Mouse (Mus musculus) ES-Bruce4 (cell line): ENCODE results near the gene Ifne. TPM values are rescaled to one million over a fixed set of nuclear protein-coding genes. Genes with fewer than 3 reads are reported as not detected.
"Not testable (repeated sequence)": the region's sequence is repeated elsewhere in the genome, so short reads cannot be mapped to it uniquely, and the experiment has no call there.

Experiments used
- H3K27ac ChIP-seq: 2 replicates; pipeline ENCODE4 v1.5.1; 2012; ENCODE audit warnings: low read length, inconsistent platforms; ENCODE audit not compliant: insufficient read depth
- H3K27me3 ChIP-seq: 2 replicates; pipeline ENCODE4 v1.6.1; 2012; ENCODE audit warnings: mild to moderate bottlenecking, low read length, inconsistent platforms; ENCODE audit not compliant: control insufficient read depth, poor library complexity, insufficient read depth, severe bottlenecking
- H3K36me3 ChIP-seq: 2 replicates; pipeline ENCODE4 v1.6.1; 2012; ENCODE audit warnings: inconsistent platforms, mild to moderate bottlenecking, low read length, moderate library complexity; ENCODE audit not compliant: control insufficient read depth, poor library complexity, insufficient read depth, severe bottlenecking
- H3K4me1 ChIP-seq: one replicate; pipeline ENCODE4 v1.8.1; 2011; ENCODE audit warnings: low read length; ENCODE audit not compliant: control insufficient read depth, insufficient read depth
- H3K4me3 ChIP-seq: 2 replicates; pipeline ENCODE4 v1.5.1; 2011; ENCODE audit warnings: low read depth, mild to moderate bottlenecking, low read length
- H3K9ac ChIP-seq: 2 replicates; pipeline ENCODE4 v1.6.1; 2012; ENCODE audit warnings: low read depth, mild to moderate bottlenecking, inconsistent platforms; ENCODE audit not compliant: poor library complexity, severe bottlenecking
- H3K9me3 ChIP-seq: replicated peaks from 2 replicates; pipeline ENCODE4 v1.6.1; 2012; ENCODE audit warnings: mild to moderate bottlenecking, low read length, inconsistent platforms; ENCODE audit not compliant: control insufficient read depth, poor library complexity, insufficient read depth, severe bottlenecking
- CTCF ChIP-seq: IDR thresholded peaks from one replicate; pipeline ENCODE4 v1.8.1; 2011; ENCODE audit warnings: low read depth, low read length
- EP300 ChIP-seq: IDR thresholded peaks from 2 replicates; pipeline ENCODE4 v1.6.1; 2011; ENCODE audit warnings: low read depth, low read length; ENCODE audit not compliant: insufficient read depth
- POLR2A ChIP-seq: IDR thresholded peaks from one replicate; pipeline ENCODE4 v1.8.1; 2011; ENCODE audit warnings: low read length; ENCODE audit not compliant: insufficient read depth
- polyA plus RNA-seq: library from polyadenylated mRNA; stranded (reverse); fragments of >200 nt; gene quantifications from 2 replicates; pipeline ENCODE4 v1.2.4, GENCODE M21; 2011; ENCODE audit warnings: low read depth; ENCODE audit not compliant: missing spikeins, insufficient read depth, insufficient read length

Ifne gene
- polyA plus RNA-seq, 1 experiment, result not detected

DNA sequence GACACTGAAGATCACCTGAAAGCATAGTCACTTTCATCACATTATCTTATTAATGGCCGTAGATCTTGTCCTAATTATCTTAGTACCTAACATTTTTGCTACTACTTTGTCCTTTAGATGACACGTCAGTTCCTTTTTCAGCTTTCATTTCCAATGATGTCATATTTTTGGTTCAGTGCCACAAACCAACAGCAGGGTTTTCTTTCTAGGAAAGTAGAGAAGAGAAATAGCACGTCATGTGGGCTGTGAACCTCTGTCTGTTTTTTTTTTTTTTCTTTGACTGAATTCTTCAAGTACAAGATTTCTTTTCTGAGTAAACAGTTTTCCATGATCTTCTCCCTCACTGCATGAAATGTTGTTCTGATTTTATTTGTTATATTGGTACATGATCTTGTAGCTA lies 39.9 kb downstream of the Ifne start:
- H3K9ac ChIP-seq, result no peak overlapping the region
- H3K9me3 ChIP-seq, result no peaks in the 10 kb centered on the region
- no peak overlapping the region for H3K4me3 ChIP-seq
- no peak overlapping the region for H3K27ac ChIP-seq
- H3K4me1 ChIP-seq, result no peaks in the 10 kb centered on the region
- no peaks in the 10 kb centered on the region for H3K27me3 ChIP-seq
- no peaks in the 10 kb centered on the region for H3K36me3 ChIP-seq
- TF ChIP-seq CTCF (no peak), EP300 (no peak), POLR2A (no peak)

DNA sequence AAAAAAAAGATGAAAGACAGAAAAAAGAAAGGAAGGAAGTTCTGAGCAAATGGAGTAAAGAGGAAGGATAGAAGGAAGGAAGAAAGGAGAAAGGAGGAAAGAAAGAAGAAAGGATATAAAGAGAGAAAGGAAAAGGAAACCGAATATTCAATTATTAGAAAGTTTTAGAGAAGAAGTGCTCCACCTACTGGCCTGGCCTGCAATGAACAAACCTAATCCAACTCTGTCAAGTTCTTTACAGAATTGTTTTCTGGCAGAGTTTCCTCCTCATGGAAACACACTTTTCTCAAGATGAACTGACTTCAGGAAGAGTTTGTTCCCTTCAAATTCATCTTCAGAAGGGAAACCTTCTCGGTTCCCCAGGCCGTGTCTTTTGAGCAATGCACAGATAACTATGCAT lies 41.2 kb downstream of the Ifne start:
- Histone ChIP-seq H3K27ac (no peak overlapping the region), H3K9ac (no peak overlapping the region), H3K36me3 (no peaks in the 10 kb centered on the region), H3K27me3 (no peaks in the 10 kb centered on the region), H3K4me1 (no peaks in the 10 kb centered on the region), H3K4me3 (no peak overlapping the region), H3K9me3 (no peaks in the 10 kb centered on the region)
- TF ChIP-seq POLR2A (no peak), EP300 (no peak), CTCF (no peak)

DNA sequence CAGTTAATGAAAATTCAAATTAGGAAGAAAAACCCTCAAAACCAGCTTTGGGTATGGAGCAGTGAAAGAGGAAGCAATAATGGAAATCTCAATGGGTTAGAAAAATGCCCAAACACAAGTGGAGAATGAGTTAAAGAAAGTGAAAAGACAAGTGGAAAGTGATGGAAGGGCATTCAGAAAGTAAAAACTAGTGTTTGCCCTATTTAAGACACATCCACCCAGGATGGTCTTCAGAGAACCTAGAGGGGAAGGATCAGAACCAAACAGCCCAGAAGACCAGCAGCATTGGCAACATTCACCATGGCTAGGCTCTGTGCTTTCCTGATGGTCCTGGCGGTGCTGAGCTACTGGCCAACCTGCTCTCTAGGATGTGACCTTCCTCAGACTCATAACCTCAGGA lies 44.8 kb downstream of the Ifne start, which contains the start of gene Ifna5:
Gene Ifna5 (plus strand): TSS at position 301 of the 400 bp plus-strand sequence.
- H3K4me1 ChIP-seq, H3K27ac ChIP-seq, H3K4me3 ChIP-seq, H3K36me3 ChIP-seq, H3K9me3 ChIP-seq, H3K27me3 ChIP-seq, H3K9ac ChIP-seq: not testable (repeated sequence)

GRCm38 (mm10) chr4:88830523-88830922 lies 49.5 kb downstream of the Ifne start:
- H3K9ac ChIP-seq, result no peak overlapping the region
- H3K4me1 ChIP-seq, result no peaks in the 10 kb centered on the region
- peaks cover 4% of the 10 kb centered on the region for H3K9me3 ChIP-seq

More at GRCm38 (mm10) chr4:88830523-88830922, 49.5 kb downstream of the Ifne start:
- H3K36me3 ChIP-seq, result no peaks in the 10 kb centered on the region
- H3K27ac ChIP-seq, result no peak overlapping the region
- no peak for TF ChIP-seq POLR2A
- TF ChIP-seq CTCF, result no peak
- TF ChIP-seq EP300, result no peak
- no peak overlapping the region for H3K4me3 ChIP-seq
- no peaks in the 10 kb centered on the region for H3K27me3 ChIP-seq

Other genes with a start within 250 kb of the Ifne start
- not detected in 2 replicates for gene C87499, start 245.8 kb downstream of the Ifne start, polyA plus RNA-seq
- not detected in 2 replicates for gene Ifna13, start 235.7 kb downstream of the Ifne start, polyA plus RNA-seq
- gene Ifna16, start 203.3 kb downstream of the Ifne start, polyA plus RNA-seq, result not detected in 2 replicates
- not detected in 2 replicates for gene Ifna2, start 196.3 kb downstream of the Ifne start, polyA plus RNA-seq
- not detected in 2 replicates for gene Ifnab, start 188.8 kb downstream of the Ifne start, polyA plus RNA-seq
- not detected in 2 replicates for gene Gm26566, start 158.4 kb downstream of the Ifne start, polyA plus RNA-seq
- 79.5 and 83.1 TPM in 2 replicates for gene Klhl9, start 157.7 kb downstream of the Ifne start, polyA plus RNA-seq
- gene Gm13271, start 125.3 kb downstream of the Ifne start, polyA plus RNA-seq, result not detected in 2 replicates
- gene Gm13283, start 120.1 kb downstream of the Ifne start, polyA plus RNA-seq, result not detected in 2 replicates
- gene Gm13290, start 106.4 kb downstream of the Ifne start, polyA plus RNA-seq, result not detected in 2 replicates
- gene Gm13289, start 103.3 kb downstream of the Ifne start, polyA plus RNA-seq, result not detected in 2 replicates
- not detected in 2 replicates for gene Gm13272, start 100.4 kb downstream of the Ifne start, polyA plus RNA-seq
- not detected in 2 replicates for gene Ifnz, start 98.1 kb downstream of the Ifne start, polyA plus RNA-seq
- gene Gm13276, start 94.5 kb downstream of the Ifne start, polyA plus RNA-seq, result not detected in 2 replicates
- not detected in 2 replicates for gene Gm13277, start 91.6 kb downstream of the Ifne start, polyA plus RNA-seq
- not detected in 2 replicates for gene Gm13278, start 88.7 kb downstream of the Ifne start, polyA plus RNA-seq
- gene Gm13275, start 85.7 kb downstream of the Ifne start, polyA plus RNA-seq, result not detected in 2 replicates
- gene Gm13279, start 82.8 kb downstream of the Ifne start, polyA plus RNA-seq, result not detected in 2 replicates
- not detected in 2 replicates for gene Gm13285, start 80.5 kb downstream of the Ifne start, polyA plus RNA-seq
- gene Gm13287, start 76.9 kb downstream of the Ifne start, polyA plus RNA-seq, result not detected in 2 replicates
- gene Gm13288, start 74.7 kb downstream of the Ifne start, polyA plus RNA-seq, result not detected in 2 replicates
- gene Ifna7, start 64.0 kb downstream of the Ifne start, polyA plus RNA-seq, result not detected in 2 replicates
- gene Ifna11, start 60.2 kb downstream of the Ifne start, polyA plus RNA-seq, result not detected in 2 replicates
- gene Ifna6, start 52.8 kb downstream of the Ifne start, polyA plus RNA-seq, result not detected in 2 replicates
- not detected in 2 replicates for gene Ifna5, start 44.7 kb downstream of the Ifne start, polyA plus RNA-seq
- not detected in 2 replicates for gene Ifna4, start 38.3 kb downstream of the Ifne start, polyA plus RNA-seq
- not detected in 2 replicates for gene Ifna1, start 30.1 kb downstream of the Ifne start, polyA plus RNA-seq